Mouse (Mus musculus) retina, embryonic 14.5 days (tissue): ENCODE data around the gene Kcnma1.

Experiments used
- DNase-seq: peaks from one replicate; pipeline ENCODE4 v3.0.0-alpha.2; 2015; ENCODE audit warnings: low spot score

The Kcnma1 gene

GRCm38 (mm10) chr14:23854946-23855345 is 159.3 kb downstream of the Kcnma1 start:
- no peak for DNase-seq

GRCm38 (mm10) chr14:23848529-23849141 is 165.7 kb downstream of the Kcnma1 start:
- peak; percentile 72 for DNase-seq

DNA sequence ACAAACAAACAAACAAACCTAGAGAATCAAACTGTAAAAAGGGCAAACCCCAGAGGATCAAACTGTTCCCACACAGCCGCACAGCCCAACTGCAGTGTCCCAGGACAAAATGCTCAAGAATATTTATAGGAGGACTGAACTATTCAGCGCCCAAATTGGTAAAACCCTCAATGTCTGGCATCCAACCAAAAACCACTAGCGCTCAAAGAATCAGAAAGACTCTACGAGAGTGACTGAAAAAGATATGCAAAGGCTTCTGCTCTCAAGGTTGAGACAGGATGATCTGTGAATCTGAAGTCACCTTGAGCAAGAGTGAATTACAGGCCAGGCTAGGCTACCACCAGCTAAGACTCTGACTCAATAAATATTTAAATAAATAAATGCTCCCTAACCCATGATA is 167.6 kb downstream of the Kcnma1 start:
- no peak for DNase-seq

GRCm38 (mm10) chr14:23842025-23842424 is 172.3 kb downstream of the Kcnma1 start:
- DNase-seq = no peak

- DNase-seq = no peak
Measured at GRCm38 (mm10) chr14:23839613-23840012, 174.7 kb downstream of the Kcnma1 start.

DNA sequence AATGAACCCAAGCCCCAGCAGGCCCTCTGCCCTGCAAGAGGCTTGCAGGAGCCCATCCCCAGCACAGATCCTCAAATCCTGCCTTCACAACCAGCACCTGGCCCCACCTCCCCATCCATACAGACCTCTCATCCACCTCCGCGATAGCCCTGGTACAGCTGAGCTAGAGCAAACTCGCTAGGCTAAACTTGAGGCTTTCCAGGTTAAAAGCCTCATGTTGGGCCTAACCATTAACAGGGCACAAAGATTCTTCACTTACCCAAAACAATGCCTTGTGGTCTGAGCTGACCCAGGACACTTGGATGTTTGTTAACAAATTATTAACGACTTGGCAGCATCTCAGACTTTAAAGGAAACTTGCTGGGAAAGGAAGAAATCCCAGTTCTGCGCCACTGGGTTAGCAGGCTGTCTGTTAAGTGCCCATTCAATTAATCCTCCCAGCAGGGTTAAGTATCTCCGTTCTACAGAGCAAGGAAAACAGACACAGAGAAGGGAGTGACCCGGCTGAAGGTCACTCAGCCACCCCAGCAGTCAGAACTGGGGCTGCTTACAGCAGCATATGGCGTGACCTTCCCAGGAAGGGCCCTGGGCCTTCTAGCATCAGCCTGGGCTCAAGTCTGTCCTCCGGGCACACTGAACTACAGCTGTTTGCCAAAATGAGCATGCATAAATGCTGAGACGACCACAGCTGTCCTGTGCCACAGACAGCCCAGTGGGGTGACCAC is 178.7 kb downstream of the Kcnma1 start:
- peak; percentile 29 for DNase-seq

DNA sequence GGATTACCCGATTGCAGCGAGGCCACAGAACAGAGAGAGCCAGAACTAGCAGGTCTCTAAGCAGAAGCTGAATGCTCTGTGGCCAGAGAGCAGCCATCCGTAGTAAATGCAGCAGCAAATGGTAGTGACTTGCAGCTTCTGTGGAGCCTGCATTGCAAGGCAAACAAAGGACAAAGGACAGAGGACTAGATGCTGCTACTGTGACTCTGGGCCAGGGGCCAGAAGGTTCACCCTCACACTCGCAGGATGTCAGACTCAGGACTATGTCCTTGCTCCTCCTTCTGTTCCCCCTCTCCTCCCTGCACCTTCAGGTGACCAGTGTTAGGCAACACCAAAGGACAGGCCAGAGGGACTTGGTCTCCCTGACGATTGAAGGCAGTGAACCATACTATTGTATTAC is 183.0 kb downstream of the Kcnma1 start:
- peak; percentile 56 for DNase-seq

GRCm38 (mm10) chr14:23830316-23830715 is 184.0 kb downstream of the Kcnma1 start:
- no peak for DNase-seq

DNA sequence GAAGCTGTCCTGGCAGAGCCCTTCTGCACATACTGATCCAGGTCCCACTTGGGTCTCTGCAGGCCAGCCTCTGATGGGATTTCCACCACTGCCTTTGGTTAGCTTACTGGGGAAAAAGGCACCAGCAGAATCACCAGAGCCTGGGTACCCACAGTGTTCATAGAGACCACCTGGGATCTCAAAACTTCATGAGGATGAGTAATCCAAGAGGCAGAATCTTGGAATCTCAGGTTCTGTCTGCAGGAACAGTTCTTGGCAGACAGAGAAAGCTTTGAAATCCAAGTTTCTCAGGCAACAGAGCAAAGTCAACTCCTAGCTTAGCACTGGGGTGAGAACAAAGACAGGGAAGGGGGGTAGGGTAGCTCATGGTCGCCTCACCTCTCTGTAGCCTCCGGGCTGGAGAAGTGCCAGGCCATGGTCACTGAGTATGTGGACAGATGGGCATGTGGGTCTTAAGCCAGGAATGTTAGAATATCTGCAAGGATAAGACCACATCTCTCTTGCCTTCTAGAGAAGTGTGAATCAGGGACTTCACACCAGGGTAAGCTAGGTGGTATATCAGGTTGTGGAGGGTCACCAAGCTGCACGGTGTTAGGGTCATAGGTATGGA is 185.5 kb downstream of the Kcnma1 start:
- DNase-seq = no peak

DNA sequence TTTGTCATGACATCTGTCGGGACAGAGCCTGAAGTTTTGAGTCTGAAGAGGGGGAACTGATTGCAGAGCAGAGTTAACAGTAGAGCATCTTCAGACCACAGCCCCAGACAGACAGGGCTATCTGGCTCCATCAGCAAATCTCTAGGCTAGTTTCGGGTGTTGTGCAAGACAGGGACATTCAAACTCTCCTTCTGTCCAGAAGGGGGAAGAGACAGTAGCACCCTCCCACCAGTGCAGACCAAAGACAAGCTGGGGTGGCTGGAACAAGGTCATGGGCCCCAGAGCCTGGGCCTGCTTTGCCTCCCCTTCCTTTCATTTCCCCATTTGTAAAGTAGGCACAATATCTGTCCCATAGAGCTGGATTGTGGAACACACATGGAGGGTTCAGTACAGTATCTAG is 189.4 kb downstream of the Kcnma1 start:
- DNase-seq = no peak

GRCm38 (mm10) chr14:23824267-23824666 is 190.0 kb downstream of the Kcnma1 start:
- peak; percentile 5 for DNase-seq

DNA sequence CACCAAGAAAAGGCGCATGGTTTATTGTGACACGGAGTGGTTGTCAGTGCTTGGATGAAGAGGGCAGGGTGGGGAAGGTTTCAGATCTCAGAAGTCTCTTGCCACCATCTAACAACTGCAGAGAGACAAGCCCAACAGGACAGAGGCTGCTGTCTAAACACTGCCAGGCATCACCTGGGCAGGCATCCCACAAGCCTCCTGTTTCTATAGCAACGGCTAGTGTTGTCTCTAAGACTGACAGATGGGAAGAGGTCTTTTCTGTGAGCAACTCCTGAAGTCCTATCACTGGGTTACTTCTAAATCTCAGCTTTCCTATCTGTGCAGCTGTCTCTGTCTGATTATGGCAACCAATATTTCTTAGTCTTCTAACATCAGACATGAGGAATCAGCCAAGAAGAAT is 196.7 kb downstream of the Kcnma1 start:
- no peak for DNase-seq

GRCm38 (mm10) chr14:23810081-23810480 is 204.2 kb downstream of the Kcnma1 start:
- no peak for DNase-seq

- DNase-seq = no peak
Measured at GRCm38 (mm10) chr14:23809124-23809523, 205.2 kb downstream of the Kcnma1 start.

GRCm38 (mm10) chr14:23806378-23806777 is 207.9 kb downstream of the Kcnma1 start:
- DNase-seq = no peak

- no peak for DNase-seq
Measured at GRCm38 (mm10) chr14:23796878-23797277, 217.4 kb downstream of the Kcnma1 start.

DNA sequence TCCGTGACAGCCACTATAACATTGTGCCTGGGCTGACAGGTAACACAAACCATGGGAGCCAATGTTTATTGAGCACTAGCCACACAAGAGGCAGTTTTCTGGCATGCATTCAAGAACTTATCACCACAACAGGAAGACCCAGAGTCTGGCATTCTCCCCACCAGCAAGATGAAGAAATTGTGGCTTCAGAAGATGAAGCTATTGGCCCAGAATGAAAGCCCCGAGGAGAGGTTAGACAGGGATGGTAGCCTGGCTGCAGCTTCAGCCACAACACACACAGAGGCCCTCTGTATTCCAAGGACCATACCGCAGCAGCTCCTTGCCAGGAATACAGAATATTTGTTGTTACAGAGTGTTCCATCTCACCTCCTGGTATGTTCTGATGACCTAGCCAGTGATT is 221.6 kb downstream of the Kcnma1 start:
- DNase-seq = no peak

DNA sequence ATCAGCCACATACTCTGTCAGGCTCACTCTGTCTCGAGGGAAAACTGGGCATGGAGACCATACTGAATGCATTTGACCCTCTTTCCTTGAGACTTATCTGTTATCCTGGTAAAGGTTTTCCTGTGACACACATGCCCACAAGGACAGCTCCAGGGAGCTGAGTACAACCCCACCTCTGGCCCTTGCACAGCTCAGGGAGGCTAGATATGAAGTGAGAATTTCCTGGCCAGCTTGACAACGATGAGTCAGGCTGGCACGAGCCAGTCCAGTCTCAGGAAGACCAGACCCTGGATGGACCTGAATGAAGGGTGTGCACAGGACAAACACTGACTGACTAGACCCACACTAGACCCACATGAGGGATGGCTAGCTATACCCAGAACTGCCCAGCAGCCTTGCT is 222.2 kb downstream of the Kcnma1 start:
- no peak for DNase-seq

- DNase-seq = peak; percentile 86
Measured at GRCm38 (mm10) chr14:23791261-23791691, 223.0 kb downstream of the Kcnma1 start.

- DNase-seq = no peak
Measured at GRCm38 (mm10) chr14:23786687-23787073, 227.6 kb downstream of the Kcnma1 start.

- no peak for DNase-seq
Measured at GRCm38 (mm10) chr14:23785921-23786686, 228.2 kb downstream of the Kcnma1 start.

DNA sequence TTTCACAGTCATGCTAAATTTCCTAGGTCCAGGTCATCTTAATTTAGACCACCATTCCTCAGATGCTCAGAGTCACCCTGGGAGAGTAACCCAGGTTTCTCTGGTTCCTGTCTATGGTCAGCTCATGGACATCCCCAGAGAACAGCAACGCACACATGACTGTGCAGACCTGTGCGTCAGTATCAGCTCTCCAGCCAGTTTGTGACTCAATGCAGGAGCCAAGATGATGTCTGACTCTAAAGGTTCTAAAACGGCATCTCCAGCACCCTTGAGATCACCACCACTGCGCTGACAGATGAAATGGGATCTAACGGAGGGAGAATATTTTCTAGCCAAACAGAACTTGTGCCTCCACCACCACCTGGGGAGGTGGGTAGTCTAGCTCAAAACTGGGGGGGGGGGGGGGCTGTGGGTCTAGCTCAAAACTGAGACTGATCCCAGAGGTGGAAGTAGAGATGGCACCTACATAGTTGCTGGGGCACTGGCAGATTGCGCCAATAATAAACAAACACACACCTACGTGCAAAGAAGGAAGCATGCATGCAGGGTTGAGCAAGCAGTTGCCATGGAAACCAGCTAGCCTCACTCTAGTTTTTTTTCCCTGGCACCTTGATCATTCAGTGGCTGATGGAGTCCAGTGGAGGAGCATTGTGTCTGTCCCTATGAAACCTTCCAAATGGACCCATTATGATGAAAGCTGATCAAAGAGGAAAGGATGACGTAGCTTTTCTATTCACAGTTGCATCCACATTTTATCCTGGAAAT is 231.3 kb downstream of the Kcnma1 start:
- DNase-seq = peak; percentile 9
